In the genomic region with DNA sequence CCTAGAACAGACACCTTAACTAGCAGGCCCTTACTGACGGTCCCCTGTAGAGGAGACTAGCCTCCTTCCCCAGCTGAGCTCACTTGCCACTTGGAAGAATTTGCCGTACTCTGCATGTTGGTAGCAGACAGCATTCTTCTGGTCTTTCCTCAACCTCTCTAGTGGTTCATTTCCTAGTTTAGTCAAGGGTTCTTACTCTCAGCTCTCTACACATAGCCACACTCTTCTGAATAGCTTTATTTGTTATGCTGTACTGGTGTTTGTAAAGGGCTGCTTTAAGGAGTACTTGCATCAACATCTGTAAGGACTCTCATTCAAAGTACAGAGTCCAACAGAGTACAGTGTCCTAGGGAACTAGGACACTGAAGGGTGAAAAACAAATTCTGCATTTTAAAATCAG, we compare ENCODE assay signal across 27 mouse cellular contexts. TPM values are rescaled to one million over a fixed set of nuclear protein-coding genes. Genes with fewer than 3 reads are reported as not detected.
DNase-seq lines count a peak whose midpoint lies in the region; ATAC-seq and TF ChIP-seq lines count a peak whose summit lies in the region.
"Had no signal": no experiment of that assay in that cellular context is flagged by ENCODE, and none has a peak within 500 bp of the region (broad histone marks: within the 10 kb centered on the region; RNA-seq: fewer than 3 reads in every experiment).

No protein-coding gene starts in this region.

- H3K9me3 ChIP-seq in lung, embryonic 14.5 days (ENCODE audit: low read depth, low read length): no peaks in the 10 kb centered on the region
- no peaks in the 10 kb centered on the region for H3K9me3 ChIP-seq in lung, postnatal 0 days (ENCODE audit: low read length)
- H3K9me3 ChIP-seq in kidney, embryonic 15.5 days (replicated peaks): no peaks in the 10 kb centered on the region
- H3K9me3 ChIP-seq: embryonic facial prominence, embryonic 13.5 days; heart, embryonic 13.5 days; hindbrain, embryonic 15.5 days; limb, embryonic 12.5 days; liver, embryonic 15.5 days; neural tube, embryonic 12.5 days had no signal

- TF ChIP-seq CTCF in lung, embryonic 14.5 days (IDR thresholded peaks at IDR 0.05; ENCODE audit: low read depth): no peak
- TF ChIP-seq CTCF in Patski (IDR thresholded peaks at IDR 0.05): no peak
- no peak for TF ChIP-seq CTCF in lung, postnatal 0 days (IDR thresholded peaks at IDR 0.05)

- CTCF ChIA-PET in Patski (lab: Charles Lee): interaction anchor here (1.9 kb wide), 1 partner anchor 14 kb away, joined by 5 read pairs; no protein-coding TSS in a partner anchor

- POLR2A ChIA-PET in Patski (lab: Charles Lee): interaction anchor here (2.2 kb wide), 1 partner anchor 10 kb away, joined by 5 read pairs; no protein-coding TSS in a partner anchor

- H3K27ac ChIP-seq in lung, embryonic 14.5 days (ENCODE audit: low read depth): no peak overlapping the region
- H3K27ac ChIP-seq in lung, postnatal 0 days (ENCODE audit: low read length): 0 out of 2 replicates have a peak overlapping the region, but pooled peaks have one; percentile 11
- H3K27ac ChIP-seq in kidney, embryonic 15.5 days: no peak overlapping the region
- H3K27ac ChIP-seq: embryonic facial prominence, embryonic 13.5 days; hindbrain, embryonic 15.5 days; limb, embryonic 12.5 days; liver, embryonic 15.5 days; neural tube, embryonic 12.5 days; stomach, postnatal 0 days had no signal

- H3K36me3 ChIP-seq in lung, embryonic 14.5 days (ENCODE audit: insufficient read depth): no peaks in the 10 kb centered on the region
- no peaks in the 10 kb centered on the region for H3K36me3 ChIP-seq in lung, postnatal 0 days (ENCODE audit: insufficient read depth, low read length)
- no peaks in the 10 kb centered on the region for H3K36me3 ChIP-seq in kidney, embryonic 15.5 days
- H3K36me3 ChIP-seq: embryonic facial prominence, embryonic 13.5 days; heart, embryonic 13.5 days; hindbrain, embryonic 15.5 days; limb, embryonic 12.5 days; liver, embryonic 15.5 days; neural tube, embryonic 12.5 days had no signal

- in situ Hi-C loops in Patski (cut with MboI; ENCODE audit: low pct_unique_long_range_greater_than_20kb): no loop called here

- H3K4me3 ChIP-seq in lung, embryonic 14.5 days (ENCODE audit: low read depth, low read length): no peak overlapping the region
- H3K4me3 ChIP-seq in lung, postnatal 0 days (ENCODE audit: low read depth, low read length): no peak overlapping the region
- H3K4me3 ChIP-seq in kidney, embryonic 15.5 days (replicated peaks): no peak overlapping the region
- H3K4me3 ChIP-seq: embryonic facial prominence, embryonic 13.5 days; erythroblast, embryonic 14.5 days; heart, embryonic 13.5 days; hindbrain, embryonic 15.5 days; limb, embryonic 12.5 days; liver, embryonic 15.5 days; neural tube, embryonic 12.5 days had no signal

- no peak for DNase-seq in lung, embryonic 14.5 days
- DNase-seq in lung, postnatal 14 days: no peak
- DNase-seq in Patski (ENCODE audit: low read depth, low spot score): no peak
- DNase-seq in lung, postnatal 0 days (ENCODE audit: low spot score): peak; percentile 92
- DNase-seq in frontal cortex, postnatal 10 days (ENCODE audit: low spot score in 2 of 2): no peak
- no peak for DNase-seq in layer of hippocampus, adult 11-12 months (ENCODE audit: low spot score)
- DNase-seq: adrenal gland, postnatal 14 days; cerebellum, adult 11-12 months; cerebellum, adult 9-11 months; kidney, adult 11 months; layer of hippocampus, adult 9-11 months; right cerebral cortex, adult 18-20 months; spleen, adult 18-20 months; thymus, adult 18-20 months; thymus, postnatal 25 days had no signal

- peak; percentile 77 for ATAC-seq in lung, embryonic 14.5 days (ENCODE audit: insufficient read depth)
- ATAC-seq in Patski: peak; percentile 17
- peak; percentile 97 for ATAC-seq in lung, postnatal 0 days
- no peak for ATAC-seq in kidney, embryonic 15.5 days (replicated peaks; ENCODE audit: low FRiP score)
- ATAC-seq: forebrain, embryonic 16.5 days; midbrain, embryonic 16.5 days had no signal

- H3K4me2 ChIP-seq in lung, embryonic 14.5 days: no peak overlapping the region
- H3K4me2 ChIP-seq in lung, postnatal 0 days (replicated peaks; ENCODE audit: low read depth, low read length): no peak overlapping the region
- no peak overlapping the region for H3K4me2 ChIP-seq in kidney, embryonic 15.5 days
- H3K4me2 ChIP-seq: embryonic facial prominence, embryonic 13.5 days; heart, embryonic 13.5 days; hindbrain, embryonic 15.5 days; limb, embryonic 12.5 days; liver, embryonic 15.5 days; midbrain, embryonic 11.5 days; neural tube, embryonic 12.5 days had no signal

- H3K4me1 ChIP-seq in lung, embryonic 14.5 days (ENCODE audit: insufficient read depth): no peaks in the 10 kb centered on the region; the same call in 1 of the 2 replicates
- no peaks in the 10 kb centered on the region for H3K4me1 ChIP-seq in lung, postnatal 0 days (ENCODE audit: insufficient read depth, low read depth, low read length)
- no peaks in the 10 kb centered on the region for H3K4me1 ChIP-seq in kidney, embryonic 15.5 days
- H3K4me1 ChIP-seq: embryonic facial prominence, embryonic 13.5 days; hindbrain, embryonic 15.5 days; limb, embryonic 12.5 days; liver, embryonic 15.5 days; neural tube, embryonic 12.5 days had no signal

- 56% methylated on average over 2 of the region's 2 CpGs for WGBS in lung, embryonic 14.5 days
- WGBS in lung, postnatal 0 days: 45% methylated on average over 2 of the region's 2 CpGs
- whole genome bisulfite sequencing in kidney, embryonic 15.5 days: 91% methylated on average over 2 of the region's 2 CpGs

- H3K9ac ChIP-seq in lung, embryonic 14.5 days: no peak overlapping the region
- H3K9ac ChIP-seq in lung, postnatal 0 days (replicated peaks; ENCODE audit: low read depth): no peak overlapping the region
- H3K9ac ChIP-seq in kidney, embryonic 15.5 days: no peak overlapping the region
- H3K9ac ChIP-seq: embryonic facial prominence, embryonic 13.5 days; heart, embryonic 13.5 days; hindbrain, embryonic 15.5 days; limb, embryonic 12.5 days; liver, embryonic 15.5 days; neural tube, embryonic 12.5 days had no signal

- no peaks in the 10 kb centered on the region for H3K27me3 ChIP-seq in lung, embryonic 14.5 days (ENCODE audit: insufficient read depth, low read length)
- no peaks in the 10 kb centered on the region for H3K27me3 ChIP-seq in Patski
- H3K27me3 ChIP-seq in lung, postnatal 0 days (replicated peaks; ENCODE audit: insufficient read depth, low read length): no peaks in the 10 kb centered on the region
- no peaks in the 10 kb centered on the region for H3K27me3 ChIP-seq in kidney, embryonic 15.5 days
- H3K27me3 ChIP-seq: embryonic facial prominence, embryonic 13.5 days; heart, embryonic 13.5 days; hindbrain, embryonic 15.5 days; limb, embryonic 12.5 days; liver, embryonic 15.5 days; neural tube, embryonic 12.5 days had no signal

- TF ChIP-seq EP300 in lung, postnatal 0 days (IDR thresholded peaks at IDR 0.05): peak; percentile 92

RNA-seq across cellular contexts. Expression of a gene that starts 29.2 kb away (rescaled TPM):
- 57.0 and 60.1 TPM in 2 replicates for polyA plus RNA-seq in lung, embryonic 14.5 days (2014; fragmentation: Nextera tagmentation; extraction: Ambion mirVana)
- 49.4 TPM for polyA plus RNA-seq in Patski (2021)
- 15.9 and 23.6 TPM in 2 replicates for polyA plus RNA-seq in lung, postnatal 0 days (2015; fragmentation: Nextera tagmentation; extraction: Ambion mirVana)
- polyA plus RNA-seq in kidney, embryonic 15.5 days (2015; fragmentation: Nextera tagmentation; extraction: Ambion mirVana): 41.9 and 45.1 TPM in 2 replicates
